Mouse (Mus musculus) left cerebral cortex, postnatal 14 days (tissue): ENCODE results near the gene Uqcrq. TPM values are rescaled to one million over a fixed set of nuclear protein-coding genes. Genes with fewer than 3 reads are reported as not detected.
"Not testable (repeated sequence)": the region's sequence is repeated elsewhere in the genome, so short reads cannot be mapped to it uniquely, and the experiment has no call there.

ENCODE experiments used
- DNase-seq, 2 experiments: peaks; one replicate each; pipeline ENCODE4 v3.0.0; 2021 to 2022; ENCODE audit warnings: low spot score in 2 of 2, mixed read lengths in 1 of 2
- intact Hi-C: fragments of 180-260 bp; cut with DNase I; formaldehyde crosslinking; loops from one replicate; pipeline ENCODE4 v1.15.1; 2025
- total RNA-seq, 2 experiments: library from RNA; stranded (reverse); gene quantifications; 2 replicates each; pipeline ENCODE4 v1.2.3; 2021

Gene Uqcrq
- total RNA-seq, 2 experiments from 2014 or later = 556 to 597 TPM

DNA sequence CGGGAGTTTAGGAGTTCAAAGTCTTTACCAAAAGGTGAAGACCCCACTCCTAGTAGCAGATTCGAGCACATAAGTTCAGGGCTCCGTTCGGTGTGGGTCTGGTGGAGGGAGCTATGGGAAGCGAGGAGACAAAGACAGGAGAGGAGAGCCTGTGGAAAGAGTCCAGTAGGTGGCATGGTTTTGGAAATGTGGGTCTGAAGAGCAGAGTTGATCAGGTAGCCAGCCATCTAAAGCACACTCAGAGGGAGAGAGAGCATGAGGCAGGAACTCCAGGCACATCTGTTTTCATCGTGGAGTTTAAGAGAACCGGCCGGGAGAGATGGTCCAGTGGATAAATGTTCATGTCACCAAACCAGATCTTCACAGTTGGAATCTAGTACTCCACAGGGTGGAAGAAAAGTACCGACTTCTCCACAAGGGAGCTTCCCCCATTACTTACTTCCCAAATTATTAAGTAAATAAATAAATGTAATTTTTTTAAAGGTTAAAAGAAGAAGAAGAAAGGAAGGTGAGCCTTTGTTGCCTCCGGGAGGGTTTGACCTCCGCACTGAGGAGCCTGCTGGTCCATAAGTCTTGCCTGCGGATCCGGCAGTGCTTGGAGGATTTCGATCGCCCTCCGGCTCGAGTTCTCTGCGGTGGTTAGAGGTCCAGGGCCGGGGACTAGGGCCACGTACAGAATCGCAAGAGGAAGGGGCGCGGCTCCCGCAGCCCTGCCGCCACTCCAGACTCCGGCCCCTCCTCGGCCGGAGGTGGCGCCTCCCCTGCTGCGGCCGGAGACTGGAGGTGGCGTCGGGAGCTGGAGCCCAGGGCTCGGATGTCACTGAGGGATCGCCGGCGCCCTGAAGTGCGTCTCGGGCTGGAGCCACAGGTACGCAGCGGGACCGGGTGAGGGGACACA lies 26.1 kb upstream of the Uqcrq start, which contains the start of the genes Gm10447 and Shroom1:
Gm10447 (minus strand) TSS at position 637 of the 898 bp plus-strand sequence.
Shroom1 (plus strand) TSS at position 732 of the 898 bp plus-strand sequence.
- intact Hi-C loops = no loop called here
- DNase-seq = peak in 1 of 2 experiments; percentile 25

DNA sequence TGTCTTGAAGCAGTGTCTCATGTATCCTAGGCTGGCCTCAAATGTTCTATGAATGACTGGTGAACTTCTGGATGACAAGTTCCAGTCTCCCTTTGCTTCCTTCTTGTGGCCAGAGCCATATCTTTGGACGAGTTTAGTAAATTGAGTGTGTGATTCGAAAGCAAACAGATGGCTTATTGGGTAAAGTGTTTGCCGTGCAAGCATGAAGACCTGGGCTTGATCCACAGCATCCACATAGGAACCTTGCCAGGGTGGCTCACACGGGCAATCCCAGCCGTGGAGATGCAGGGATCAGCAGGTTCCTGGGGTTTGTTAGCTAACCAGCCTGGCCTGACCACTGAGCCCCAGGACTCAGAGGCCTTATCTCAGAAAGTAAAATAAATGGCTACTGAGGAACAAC lies 22.4 kb upstream of the Uqcrq start:
- intact Hi-C loops = no loop called here

DNA sequence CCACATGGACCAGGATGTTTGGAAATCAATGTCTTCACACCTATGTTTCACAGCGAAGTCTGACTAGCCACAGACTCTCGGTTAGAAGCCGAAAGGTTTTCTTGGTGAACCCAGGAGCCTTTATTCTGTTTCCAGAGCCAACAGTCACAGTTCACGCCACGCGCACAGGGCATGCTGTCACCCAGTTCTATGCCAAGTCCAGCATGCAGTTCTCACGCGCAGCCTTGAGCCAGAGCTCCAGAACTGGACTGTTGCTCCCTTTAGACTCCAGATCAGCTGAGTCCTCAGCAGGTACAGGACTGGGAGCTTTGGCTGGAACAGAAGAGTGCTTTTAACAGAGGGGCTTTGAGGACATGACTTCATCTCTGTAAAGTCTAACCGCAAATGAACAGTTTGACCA lies 21.8 kb upstream of the Uqcrq start:
- DNase-seq = no peak
- intact Hi-C loops = no loop called here

More for the DNA sequence above, 22.4 kb upstream of the Uqcrq start:
- DNase-seq = no peak

DNA sequence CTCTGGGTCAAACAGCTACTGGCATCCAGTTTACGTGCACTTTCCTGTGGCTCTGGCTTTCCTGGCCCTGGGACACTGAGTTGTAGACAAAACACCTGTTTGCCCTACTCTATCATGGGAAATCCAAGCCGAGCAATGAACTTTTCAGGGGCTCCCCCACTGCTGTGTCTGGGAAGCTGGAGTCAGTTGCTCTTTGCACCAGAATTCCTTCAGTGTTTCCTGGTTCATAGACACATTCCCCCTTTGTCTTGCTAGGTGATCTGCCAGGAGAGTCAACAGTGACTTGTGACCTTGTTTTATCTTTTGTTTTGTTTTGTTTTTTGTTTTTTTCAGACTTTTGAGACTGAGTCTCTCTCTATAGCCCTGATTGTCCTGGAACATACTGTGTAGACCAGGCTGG lies 20.7 kb upstream of the Uqcrq start:
- DNase-seq = no peak
- intact Hi-C loops = no loop called here

DNA sequence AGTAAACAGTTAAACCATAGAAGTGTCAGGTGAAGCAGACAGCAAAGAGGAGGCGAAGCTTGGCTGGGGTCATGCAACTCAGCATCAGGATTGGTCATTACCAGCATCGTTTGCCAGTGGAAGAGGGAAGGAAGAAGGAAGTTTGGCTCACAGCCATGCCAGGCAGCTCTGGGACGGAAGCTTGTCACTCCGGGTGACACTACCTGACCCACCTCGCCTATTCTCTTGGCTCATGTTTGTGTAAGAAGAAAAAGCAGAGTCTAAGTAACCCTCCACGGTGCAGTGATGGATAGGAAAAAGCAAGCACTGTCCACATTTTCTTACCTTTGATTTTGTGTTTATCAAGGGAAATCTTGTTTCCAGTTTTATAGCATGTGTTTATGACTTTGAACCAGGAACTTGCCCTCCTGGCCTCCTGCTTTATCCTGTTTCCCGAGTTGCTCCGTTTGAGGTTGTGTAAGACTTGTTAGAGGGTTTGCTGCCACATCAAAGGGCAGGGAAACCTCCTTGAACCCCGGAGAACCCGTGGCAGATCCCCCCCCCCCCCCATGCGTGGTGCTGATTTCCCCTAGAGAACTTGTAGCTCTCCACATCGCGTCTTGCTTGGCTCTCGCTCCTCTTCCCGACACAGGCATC lies 19.6 kb upstream of the Uqcrq start:
- no peak for DNase-seq
- intact Hi-C loops = no loop called here

DNA sequence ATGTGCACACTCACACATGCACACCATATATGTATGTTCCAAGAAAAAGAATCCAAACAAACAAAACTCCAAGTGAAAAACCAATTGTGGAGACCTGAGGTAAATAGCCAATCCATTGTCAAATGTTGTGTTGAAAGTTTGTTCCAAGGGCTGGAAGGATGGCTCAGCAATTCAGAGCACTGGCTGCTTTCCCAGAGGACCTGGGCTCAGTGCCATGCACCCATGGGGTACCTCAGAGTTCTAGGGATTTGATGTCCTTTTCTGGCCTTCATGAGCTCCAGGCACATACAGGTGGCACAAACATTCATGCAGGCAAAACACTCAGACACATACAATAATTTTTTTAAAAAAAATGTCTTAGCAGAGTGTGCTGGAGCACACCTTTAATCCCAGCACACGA lies 17.9 kb upstream of the Uqcrq start:
- DNase-seq = peak in 1 of 2 experiments; percentile 35
- intact Hi-C loops = no loop called here

DNA sequence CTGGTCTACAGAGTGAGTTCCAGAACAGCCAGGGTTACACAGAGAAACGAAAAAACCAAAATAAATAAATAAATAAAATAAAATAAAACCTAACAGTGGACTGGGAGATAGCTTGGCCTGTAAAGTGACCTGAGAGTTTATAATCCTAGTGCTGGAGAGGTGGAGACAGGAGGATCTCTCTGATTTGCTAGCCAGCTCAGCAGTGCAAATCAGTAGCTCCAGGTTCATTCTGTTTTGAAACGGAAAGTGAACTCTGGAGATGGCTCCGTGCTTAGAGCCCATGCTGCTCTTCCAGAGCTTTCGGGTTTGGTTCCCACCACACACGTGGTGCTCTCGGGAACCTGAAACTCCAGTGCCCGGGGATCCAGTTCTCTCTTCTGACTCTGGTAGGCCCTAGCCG lies 17.4 kb upstream of the Uqcrq start:
- intact Hi-C loops = no loop called here
- no peak for DNase-seq

DNA sequence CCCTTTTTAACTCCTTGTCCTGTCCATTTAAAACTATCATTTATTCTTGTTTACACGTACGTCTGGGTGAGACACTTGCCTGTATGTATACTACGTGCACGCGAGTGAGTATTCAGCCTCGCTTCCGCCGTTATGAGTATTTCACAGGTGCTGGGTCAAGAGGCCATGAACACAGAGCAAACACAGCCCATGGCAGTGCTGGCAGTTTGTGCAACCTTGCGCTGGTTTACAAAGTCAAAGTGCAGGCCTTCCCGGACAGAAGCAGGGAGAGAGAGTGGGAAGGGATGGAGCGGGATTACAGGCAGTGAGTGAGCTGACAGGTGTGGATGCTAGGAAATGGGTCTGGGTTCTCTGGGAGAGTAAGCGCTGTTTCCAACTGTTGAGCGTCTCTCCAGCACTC lies 15.6 kb upstream of the Uqcrq start:
- DNase-seq = no peak
- intact Hi-C loops = no loop called here

DNA sequence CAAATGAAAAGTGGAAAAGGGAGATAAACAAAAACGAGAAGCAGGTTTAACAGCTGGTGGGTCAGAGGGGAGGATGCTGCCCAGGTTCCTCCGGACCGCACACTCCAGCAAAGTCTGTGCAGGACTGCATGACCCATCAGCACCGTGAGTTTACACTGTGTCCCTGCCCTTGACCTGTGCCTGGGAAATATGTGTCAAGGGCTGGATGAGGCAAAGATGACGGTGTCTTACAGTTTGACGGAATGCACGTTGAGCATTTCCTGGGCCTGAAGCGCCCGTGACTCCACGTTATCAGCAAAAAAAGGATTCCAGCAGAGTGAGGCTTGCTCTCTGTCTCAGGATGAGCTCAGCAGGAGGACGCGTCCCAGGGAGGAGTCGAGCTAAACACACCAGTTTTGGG lies 14.9 kb upstream of the Uqcrq start:
- no peak for DNase-seq
- intact Hi-C loops = no loop called here

DNA sequence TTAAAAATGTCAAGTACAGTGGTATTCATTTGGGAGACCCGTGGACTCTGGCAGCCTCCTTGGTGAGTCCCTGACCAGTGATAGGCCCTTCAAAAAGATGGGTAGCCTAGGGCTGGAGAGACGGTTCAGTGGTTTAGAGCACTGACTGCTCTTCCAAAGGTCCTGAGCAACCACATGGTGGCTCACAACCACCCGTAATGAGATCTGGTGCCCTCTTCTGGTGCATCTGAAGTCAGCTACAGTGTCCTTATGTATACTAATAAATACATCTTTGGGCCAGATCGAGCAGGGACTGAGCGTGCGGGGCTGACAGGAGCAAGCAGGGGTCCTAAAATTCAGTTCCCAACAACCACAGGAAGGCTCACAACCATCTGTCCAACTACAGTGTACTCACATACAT lies 13.2 kb upstream of the Uqcrq start:
- peak in 1 of 2 experiments; percentile 34 for DNase-seq
- intact Hi-C loops = no loop called here

DNA sequence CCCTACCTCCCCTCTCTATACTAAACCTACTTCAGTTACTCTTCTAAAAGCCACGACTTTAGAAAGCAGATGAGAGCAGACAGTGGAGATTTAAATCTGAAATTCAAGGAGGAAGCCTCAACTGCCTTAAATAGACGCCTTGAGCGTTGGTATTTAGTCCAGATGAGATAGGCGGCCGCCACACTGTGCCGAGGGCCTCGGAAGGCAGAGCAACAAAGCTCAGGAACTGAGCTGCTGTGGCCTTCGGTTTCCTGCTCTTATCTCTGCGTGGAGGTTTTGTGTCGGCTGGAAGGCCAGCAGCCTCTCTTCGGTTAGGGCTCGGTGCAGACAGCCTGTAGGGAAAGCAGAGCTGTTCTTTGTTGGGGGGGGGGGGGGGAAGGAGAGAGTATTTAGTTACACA lies 11.3 kb upstream of the Uqcrq start:
- DNase-seq = no peak
- intact Hi-C loops = no loop called here

DNA sequence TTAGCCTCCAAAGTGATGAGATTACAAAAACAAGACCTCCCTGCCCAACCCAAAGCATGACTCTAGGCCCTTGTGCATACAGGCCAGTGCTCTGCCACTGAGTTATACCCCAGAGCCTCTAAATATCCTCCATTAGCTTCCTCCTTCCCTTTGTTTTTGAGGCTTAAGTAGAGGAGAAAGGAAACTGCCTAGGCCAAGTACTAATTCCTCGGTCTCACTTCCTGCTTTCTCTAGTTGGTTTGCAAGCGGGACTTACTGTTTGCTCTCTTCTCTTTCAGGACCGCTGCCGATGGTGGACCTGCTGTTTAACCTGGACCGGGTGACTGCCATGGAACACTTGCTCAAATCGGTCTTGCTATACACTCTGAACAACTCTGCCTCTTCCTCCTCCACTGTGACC lies 5.7 kb upstream of the Uqcrq start:
- no peak for DNase-seq
- intact Hi-C loops = no loop called here

DNA sequence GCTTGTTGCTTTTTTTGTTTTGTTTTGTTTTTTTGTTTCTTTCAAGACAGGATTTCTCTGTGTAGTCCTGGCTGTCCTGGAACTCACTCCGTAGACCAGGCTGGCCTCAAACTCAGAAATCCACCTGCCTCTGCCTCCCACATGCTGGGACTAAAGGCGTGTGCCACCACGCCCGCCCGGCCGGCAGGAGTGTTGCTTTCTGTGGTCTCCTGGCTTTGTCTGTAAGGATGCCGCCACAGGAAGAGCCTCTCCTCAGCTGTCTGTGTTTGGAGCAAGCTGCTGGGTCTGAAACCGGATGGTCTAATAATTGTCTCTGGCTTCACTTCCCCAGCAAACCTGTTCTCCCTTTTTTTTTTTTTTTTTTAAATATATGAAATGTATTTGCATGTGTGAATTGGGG lies 4.9 kb upstream of the Uqcrq start:
- intact Hi-C loops = no loop called here
- DNase-seq = no peak

DNA sequence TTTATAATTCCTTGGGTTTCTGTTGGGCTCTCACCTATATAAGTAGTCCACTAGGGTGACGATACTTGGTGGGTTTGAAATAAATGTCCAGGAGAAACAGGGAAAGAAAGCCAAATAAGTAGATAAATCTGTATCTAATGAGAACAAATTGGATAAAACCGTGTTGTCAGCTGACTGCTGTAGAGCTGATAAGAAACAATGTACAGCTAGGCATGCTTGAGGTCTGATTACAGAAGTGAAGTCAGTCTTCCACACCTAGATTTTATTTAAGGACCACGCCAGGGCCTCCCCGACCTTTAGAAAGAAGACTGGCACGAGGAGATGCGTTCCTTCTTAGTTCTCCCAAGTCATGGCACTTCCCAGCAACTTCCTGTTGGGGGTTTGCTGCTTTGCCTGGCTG lies 2.4 kb upstream of the Uqcrq start:
- DNase-seq = no peak
- intact Hi-C loops = loop anchor here (5.0 kb wide), 1 partner anchor 34 kb away; no protein-coding TSS in a partner anchor

DNA sequence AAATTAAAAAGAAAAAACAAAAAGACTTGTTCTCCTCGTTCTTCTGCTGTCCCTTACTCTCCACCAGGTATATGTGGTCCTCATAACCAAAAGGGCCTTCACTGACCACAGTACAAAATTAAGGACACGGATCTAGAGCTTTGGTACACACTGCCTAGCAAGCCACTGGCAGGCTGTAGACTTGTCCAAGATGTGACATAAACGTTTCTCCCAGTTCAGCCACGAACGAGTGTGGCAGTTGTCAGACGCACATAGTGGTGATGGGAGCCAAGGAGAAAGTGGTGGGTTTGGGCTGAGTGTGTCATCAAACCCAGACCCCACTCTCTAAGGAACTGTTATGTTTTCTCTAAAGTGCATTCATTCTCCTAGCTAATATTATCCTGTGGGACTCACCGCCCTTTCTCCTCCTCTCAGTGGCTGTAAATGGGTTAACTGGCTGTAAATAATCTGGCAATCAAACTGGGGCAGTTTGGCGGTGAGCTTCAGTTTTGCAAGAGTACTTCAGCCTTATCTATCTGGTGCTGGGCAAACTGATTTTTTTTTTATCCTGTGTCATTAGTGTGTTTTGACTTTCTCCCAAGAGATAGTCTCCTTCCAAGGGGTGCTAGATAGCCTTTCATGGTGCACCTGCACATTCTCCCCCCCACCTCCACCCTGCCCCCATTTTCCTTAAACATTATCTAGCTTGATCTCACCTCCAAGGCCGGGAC lies 871 bp upstream of the Uqcrq start:
- no peak for DNase-seq
- intact Hi-C loops = loop anchor here (5.0 kb wide), 1 partner anchor 36 kb away; no protein-coding TSS in a partner anchor

DNA sequence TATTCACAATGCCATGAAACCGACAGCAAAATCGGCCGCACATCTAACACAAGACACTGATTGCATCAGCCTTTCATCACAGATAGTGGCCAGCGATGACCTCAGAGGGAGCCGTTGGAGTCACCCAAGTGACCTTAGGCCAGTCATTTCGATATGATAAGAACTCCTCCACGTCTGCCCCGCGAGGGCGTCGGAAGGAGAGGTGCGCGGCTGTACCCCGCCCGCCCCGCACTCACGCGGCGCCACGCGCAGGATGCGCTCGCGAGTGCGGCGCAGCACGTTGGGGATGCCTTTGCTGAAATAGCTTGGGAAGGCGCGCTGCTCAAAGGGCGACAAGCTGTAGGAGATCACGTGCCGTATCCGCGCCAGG lies 346 bp downstream of the Uqcrq start:
- DNase-seq = no peak
- intact Hi-C loops = loop anchor here (5.0 kb wide), 1 partner anchor 37 kb away; no protein-coding TSS in a partner anchor

DNA sequence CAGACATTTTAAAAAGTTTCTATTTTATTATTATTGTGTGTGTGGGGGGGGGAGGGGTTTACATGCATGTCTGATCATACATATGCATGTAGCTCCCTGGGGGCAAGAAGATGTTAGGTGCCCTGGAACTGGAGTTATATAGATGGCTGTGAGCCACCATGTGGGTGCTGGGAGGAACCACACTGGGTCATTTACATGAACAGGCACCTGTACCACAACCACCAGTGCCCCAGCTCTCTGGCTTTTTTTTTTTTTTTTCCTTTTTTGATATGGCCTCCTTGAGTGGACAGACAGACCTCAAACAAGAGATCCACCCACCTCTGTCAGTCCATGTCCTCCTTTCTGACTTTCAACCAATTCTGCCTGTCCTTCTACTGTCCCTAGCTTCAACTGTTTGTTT lies 1.4 kb downstream of the Uqcrq start:
- DNase-seq = no peak
- intact Hi-C loops = no loop called here

DNA sequence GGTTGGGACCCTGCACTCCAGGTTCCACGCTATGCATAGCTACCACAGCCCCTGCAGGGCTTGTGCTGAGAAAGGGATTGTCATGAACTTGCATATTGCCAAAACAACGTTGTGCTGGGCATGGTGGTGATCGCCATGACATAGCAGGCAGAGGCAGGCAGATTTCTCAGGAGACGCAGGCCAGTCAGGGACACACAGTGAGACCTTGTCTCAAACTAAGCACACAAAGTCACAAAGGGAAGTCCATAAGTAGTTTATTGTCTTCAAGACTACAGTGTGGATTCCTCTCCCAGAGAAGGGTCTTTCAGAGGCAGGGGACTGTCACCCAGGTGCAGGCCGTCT lies 1.9 kb downstream of the Uqcrq start:
- intact Hi-C loops = no loop called here
- DNase-seq = no peak

DNA sequence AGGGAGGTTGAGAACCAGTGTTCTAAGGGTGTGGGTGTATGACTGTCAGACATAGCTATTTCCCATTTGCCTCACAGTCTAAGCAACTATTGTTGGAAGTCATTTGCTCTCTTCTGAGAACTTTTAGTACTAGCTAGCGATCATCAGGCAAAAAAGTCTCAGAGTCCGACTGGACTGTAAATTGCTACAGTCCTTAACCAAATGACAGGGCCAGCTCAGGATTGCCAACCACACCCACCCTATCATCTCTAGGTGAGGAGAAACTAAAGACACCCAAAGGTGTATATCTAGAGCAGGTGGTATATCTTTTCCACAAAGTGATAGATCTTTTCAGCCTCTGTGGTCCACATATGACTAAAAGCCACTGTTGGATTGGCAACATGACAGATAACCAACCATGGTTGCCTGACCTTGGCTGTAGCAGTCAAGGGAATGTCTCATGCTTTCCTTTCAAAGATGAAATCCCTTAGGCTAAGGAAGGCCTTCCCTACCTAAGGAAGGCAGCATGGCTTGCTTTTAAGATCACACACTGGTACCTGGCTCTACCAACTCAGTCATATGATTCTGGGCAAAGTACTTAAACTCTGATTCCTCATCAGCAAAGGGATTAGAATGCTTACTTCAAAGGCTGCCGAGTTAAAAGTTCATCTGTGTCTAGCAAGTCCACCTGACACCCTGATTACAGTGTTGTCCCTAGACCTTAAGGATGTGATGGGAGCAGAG lies 2.5 kb downstream of the Uqcrq start:
- no peak for DNase-seq

DNA sequence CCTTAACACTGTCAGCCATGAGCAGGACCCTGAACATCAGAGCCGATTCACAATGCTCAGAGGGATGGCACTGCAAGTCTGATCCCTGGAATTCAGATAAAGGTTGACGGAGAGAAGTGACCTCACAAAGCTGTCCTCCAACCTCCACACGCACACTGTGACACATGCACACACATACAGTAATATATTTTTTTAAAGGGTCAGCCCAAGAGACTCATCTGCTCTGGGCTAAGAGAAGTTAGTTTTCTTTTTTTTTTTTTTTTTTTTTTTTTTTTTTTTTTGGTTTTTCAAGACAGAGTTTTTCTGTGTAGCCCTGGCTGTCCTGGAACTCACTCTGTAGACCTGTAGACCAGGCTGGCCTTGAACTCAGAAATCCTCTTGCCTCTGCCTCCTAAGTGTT lies 3.7 kb downstream of the Uqcrq start:
- DNase-seq, intact Hi-C loops: not testable (repeated sequence)

More for the DNA sequence above, 2.5 kb downstream of the Uqcrq start:
- intact Hi-C loops = no loop called here
